Mouse (Mus musculus) spleen, adult 2 months (tissue): ENCODE measurements around the gene Heatr3. TPM values are rescaled to one million over a fixed set of nuclear protein-coding genes. Genes with fewer than 3 reads are reported as not detected.
A peak's percentile ranks its signal among the peaks of the same experiment; 100 is the strongest.
"Not testable (repeated sequence)": the region's sequence is repeated elsewhere in the genome, so short reads cannot be mapped to it uniquely, and the experiment has no call there.

Experiments
- DNase-seq, 2 experiments: peaks; one replicate each; pipeline versions ENCODE4 v3.0.0 to v3.0.0-alpha.2; 2012 to 2021; ENCODE audit warnings: low spot score in 2 of 2, low read depth in 1 of 2
- H3K27ac ChIP-seq: fragments of 200-500 bp; 2 replicates; pipeline ENCODE4 v1.5.1; 2012; ENCODE audit warnings: low read length, inconsistent platforms; ENCODE audit not compliant: insufficient read depth
- H3K27me3 ChIP-seq: fragments of 200-500 bp; 2 replicates; pipeline ENCODE4 v1.6.1; 2012; ENCODE audit warnings: mild to moderate bottlenecking, moderate library complexity, low read length, inconsistent platforms; ENCODE audit not compliant: control insufficient read depth, insufficient read depth
- H3K36me3 ChIP-seq: fragments of 200-500 bp; 2 replicates; pipeline ENCODE4 v1.6.1; 2012; ENCODE audit warnings: mild to moderate bottlenecking, low read length, inconsistent platforms; ENCODE audit not compliant: control insufficient read depth, insufficient read depth
- H3K4me1 ChIP-seq: fragments of 200-500 bp; 2 replicates; pipeline ENCODE4 v1.6.1; 2011; ENCODE audit warnings: inconsistent platforms; ENCODE audit not compliant: control insufficient read depth, insufficient read depth, insufficient read length
- H3K4me3 ChIP-seq: fragments of 200-500 bp; 2 replicates; pipeline ENCODE4 v1.5.1; 2011; ENCODE audit warnings: mild to moderate bottlenecking, inconsistent platforms; ENCODE audit not compliant: insufficient read depth, insufficient read length; ENCODE audit errors: extremely low read depth
- CTCF ChIP-seq: fragments of 200-500 bp; IDR thresholded peaks from 2 replicates; pipeline ENCODE4 v1.5.1; 2011; ENCODE audit warnings: mild to moderate bottlenecking, inconsistent platforms; ENCODE audit not compliant: insufficient read depth, insufficient read length, insufficient replicate concordance; ENCODE audit errors: extremely low read depth
- POLR2A ChIP-seq: fragments of 200-500 bp; IDR thresholded peaks from 2 replicates; pipeline ENCODE4 v1.6.1; 2011; ENCODE audit warnings: low read depth, low read length, inconsistent platforms
- WGBS: fragments of 180-500 bp; shearing (Covaris S2); methylation state at CpG from one replicate; pipeline ENCODE4 v1.1.7; 2018; 5-methylcytosine and 5-hydroxymethylcytosine counted together
- polyA plus RNA-seq: library from polyadenylated mRNA; depleted of rRNA; stranded (reverse); fragments of >200 nt; gene quantifications from 2 replicates; pipeline ENCODE4 v1.2.3, GENCODE M21; 2012; rRNA removed

Heatr3 gene
- polyA plus RNA-seq, 1 experiment: 8.9 TPM

DNA sequence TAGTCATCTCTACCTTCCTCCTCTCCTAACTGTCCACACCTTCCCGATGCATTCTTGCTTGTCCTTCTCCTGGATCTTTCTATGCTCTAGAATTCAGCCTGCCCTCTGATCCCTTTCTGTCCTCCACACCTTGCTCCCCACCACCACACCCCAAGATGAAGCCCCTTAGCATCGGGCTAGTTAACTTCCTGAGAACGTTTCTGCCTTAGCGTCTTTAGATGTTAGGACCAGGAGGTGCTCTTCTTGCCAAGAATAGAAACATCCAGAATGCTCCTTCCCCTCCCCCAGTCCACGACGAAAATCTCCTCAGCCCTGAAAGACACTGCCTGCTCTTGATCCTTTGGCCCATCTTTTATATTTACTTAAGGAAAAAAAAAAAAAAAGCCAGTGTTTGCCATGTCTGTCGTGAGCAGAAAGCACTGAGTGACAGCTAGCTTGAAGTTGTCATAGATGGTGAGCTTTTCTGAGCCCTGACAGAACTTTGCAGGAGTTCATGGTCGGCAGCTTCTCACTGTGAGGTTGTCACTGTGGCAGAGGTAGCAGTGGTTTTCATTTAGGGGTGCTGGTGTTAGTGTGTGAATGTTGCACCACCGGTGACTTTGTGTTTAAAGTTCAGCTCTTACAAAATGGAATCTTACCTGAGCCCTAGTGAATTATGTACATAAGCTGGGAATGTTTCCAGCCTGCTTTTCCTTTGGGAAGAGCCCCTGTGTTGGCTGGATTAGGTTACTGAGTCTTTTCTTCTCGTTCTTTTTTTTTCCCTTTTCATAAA is 63.3 kb downstream of the Heatr3 start:
- TF ChIP-seq POLR2A (no peak), CTCF (no peak)
- no peaks in the 10 kb centered on the region; the same call in 1 of the 2 replicates for H3K27me3 ChIP-seq
- H3K4me1 ChIP-seq: peaks cover 14% of the 10 kb centered on the region
- H3K27ac ChIP-seq: no peak overlapping the region
- peak overlapping the region; percentile 87; the same call in 1 of the 2 replicates for H3K4me3 ChIP-seq
- H3K36me3 ChIP-seq: 0 out of 2 replicates have a peak, but pooled peaks cover 2% of the 10 kb centered on the region
- DNase-seq: no peak
- WGBS: 20% methylated on average over 10 of the region's 10 CpGs

DNA sequence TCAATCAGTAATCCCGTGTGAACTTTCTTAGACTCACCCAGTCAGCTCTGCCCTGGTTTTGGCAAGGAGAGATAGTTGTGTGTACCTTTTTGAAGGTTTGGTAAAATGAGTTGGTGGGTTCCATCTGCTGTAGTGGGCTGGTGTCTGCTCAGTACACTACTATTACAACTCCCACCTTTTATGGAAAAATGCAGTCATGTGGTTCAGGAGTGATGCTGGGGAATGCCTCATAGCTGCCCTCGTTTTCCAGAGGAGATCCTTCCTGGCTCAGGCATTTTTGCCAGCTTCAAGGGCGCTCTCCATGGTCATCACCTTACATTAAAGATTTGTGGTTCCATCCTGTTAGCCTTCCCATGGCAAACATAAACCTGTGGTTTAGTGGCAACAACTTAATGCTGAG is 64.0 kb downstream of the Heatr3 start:
- Histone ChIP-seq H3K4me1 (peaks cover 14% of the 10 kb centered on the region), H3K4me3 (no peak overlapping the region), H3K27ac (no peak overlapping the region), H3K27me3 (no peaks in the 10 kb centered on the region; the same call in 1 of the 2 replicates), H3K36me3 (0 out of 2 replicates have a peak, but pooled peaks cover 2% of the 10 kb centered on the region)
- no peak for TF ChIP-seq CTCF
- no peak for TF ChIP-seq POLR2A
- no peak for DNase-seq
- 75% methylated on average over 3 of the region's 3 CpGs for WGBS

DNA sequence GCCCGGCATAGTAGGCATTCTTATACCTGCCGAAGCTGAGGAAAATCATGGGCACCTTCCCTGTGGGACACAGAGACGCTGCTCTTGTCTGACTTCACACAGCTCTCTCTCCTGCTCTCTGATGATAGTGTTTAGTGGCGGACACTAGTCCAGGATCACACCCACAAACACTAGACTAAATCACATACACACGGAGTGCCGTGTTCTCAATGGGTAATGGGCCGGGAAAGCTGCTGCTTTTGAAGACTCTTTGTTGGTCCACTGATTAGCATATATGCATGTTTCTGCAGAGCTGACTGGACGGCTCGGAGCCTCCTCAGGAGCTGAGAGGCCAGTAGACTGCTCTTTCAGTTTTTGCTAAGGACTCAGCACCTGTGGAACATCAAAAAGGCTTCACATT is 68.4 kb downstream of the Heatr3 start:
- WGBS: 96% methylated on average over 9 of the region's 9 CpGs
- H3K27me3 ChIP-seq: no peaks in the 10 kb centered on the region
- peaks cover 11% of the 10 kb centered on the region for H3K4me1 ChIP-seq
- H3K4me3 ChIP-seq: no peak overlapping the region
- TF ChIP-seq CTCF (no peak), POLR2A (no peak)
- no peak for DNase-seq
- no peak overlapping the region for H3K27ac ChIP-seq
- H3K36me3 ChIP-seq: 0 out of 2 replicates have a peak, but pooled peaks cover 2% of the 10 kb centered on the region

DNA sequence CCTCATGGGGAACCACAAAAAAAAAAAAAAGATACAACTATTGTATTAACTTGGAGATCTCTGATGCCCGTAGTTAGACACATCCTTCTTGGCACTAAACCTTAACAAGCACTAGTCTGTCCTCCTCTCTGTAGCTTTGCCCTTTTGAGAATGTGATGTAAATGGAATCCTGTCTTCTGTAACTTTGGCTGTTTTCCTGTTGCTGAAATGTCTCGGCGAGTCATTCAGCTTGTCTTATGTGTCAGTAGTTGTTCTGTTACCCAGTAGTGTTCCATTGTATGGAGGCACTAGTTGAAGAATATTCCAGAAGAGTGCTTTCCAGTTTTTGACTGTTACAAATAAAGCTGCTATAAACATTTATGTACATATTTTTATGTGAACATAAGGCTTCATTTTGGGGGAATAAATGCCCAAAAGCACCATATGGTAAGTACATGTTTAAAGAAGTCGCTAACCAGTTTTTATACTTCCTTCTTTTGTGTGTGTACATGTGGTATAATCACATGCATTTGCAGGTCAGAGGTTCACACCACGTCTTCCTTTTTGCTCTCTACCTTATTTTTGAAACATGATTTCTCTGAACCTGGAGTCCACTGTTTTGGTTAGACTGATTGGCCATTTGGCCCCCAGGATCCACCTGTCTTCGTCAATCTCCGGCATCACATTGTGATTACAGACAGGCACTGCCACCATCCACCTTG is 69.6 kb downstream of the Heatr3 start:
- no peak for DNase-seq

DNA sequence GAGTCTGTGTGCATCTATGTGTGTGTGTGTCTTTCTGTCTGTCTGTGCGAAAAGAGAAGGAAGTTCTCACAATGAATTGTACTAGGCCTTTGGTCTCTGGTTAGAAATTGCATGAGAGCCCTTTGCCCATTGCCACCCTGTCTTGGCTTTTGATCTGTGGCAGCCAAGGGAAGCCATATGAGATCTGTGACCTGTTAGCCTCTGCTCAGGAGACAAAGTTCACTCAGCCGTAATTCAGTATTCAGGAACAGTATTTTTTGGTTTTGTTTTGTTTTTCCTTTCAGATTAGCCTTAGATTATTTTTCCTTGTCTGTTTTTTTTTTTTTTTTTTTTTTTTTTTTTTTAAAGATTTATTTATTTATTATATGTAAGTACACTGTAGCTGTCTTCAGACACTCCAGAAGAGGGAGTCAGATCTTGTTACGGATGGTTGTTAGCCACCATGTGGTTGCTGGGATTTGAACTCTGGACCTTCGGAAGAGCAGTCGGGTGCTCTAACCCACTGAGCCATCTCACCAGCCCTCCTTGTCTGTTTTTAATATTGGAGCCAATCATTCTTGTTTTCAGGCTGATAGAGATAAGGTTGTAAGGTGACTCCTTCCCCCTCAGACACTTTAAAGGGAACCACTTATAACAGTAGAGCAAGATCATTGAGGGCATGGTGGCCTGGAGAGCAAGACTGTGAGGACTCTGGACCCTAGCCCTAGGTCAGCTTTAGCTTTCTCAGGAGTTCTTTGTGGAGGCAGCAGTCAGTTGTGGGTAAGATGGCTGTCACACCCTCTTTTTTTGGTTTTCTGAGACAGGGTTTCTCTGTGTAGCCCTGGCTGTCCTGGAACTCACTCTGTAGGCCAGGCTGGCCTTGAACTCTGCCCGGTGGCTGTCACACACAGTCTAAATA is 72.5 kb downstream of the Heatr3 start:
- H3K4me3 ChIP-seq, H3K27me3 ChIP-seq, H3K36me3 ChIP-seq, DNase-seq, H3K27ac ChIP-seq, H3K4me1 ChIP-seq: not testable (repeated sequence)
- 83% methylated on average over 5 of the region's 6 CpGs for WGBS

More for the DNA sequence above, 69.6 kb downstream of the Heatr3 start:
- TF ChIP-seq CTCF: no peak
- TF ChIP-seq POLR2A: no peak
- Histone ChIP-seq H3K36me3 (0 out of 2 replicates have a peak, but pooled peaks cover 2% of the 10 kb centered on the region), H3K27me3 (no peaks in the 10 kb centered on the region), H3K27ac (no peak overlapping the region), H3K4me3 (no peak overlapping the region), H3K4me1 (peaks cover 9% of the 10 kb centered on the region)
- WGBS: 64% methylated on average over 7 of the region's 7 CpGs

DNA sequence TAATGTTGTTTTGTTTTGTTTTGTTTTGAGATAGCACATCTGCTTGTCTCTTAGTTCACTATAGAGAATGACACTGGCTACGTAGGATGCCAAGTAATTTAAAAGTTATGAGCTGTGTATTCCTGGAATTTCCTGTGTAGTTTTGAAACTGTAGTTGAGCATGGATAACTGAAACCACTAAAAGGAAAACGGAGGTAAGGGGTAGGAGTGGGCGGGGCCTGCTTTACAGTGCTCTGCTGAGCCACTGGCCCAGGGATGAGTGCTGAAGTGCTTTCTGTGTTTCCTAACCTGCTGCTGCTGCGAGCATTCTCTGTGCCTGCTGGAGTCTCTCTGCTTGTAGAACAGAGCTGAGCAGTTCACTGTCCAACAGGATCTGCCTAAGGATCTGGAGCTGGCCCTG is 83.7 kb downstream of the Heatr3 start:
- Histone ChIP-seq H3K36me3 (0 out of 2 replicates have a peak, but pooled peaks cover 1% of the 10 kb centered on the region), H3K4me1 (peaks cover 5% of the 10 kb centered on the region), H3K4me3 (no peak overlapping the region), H3K27me3 (no peaks in the 10 kb centered on the region), H3K27ac (no peak overlapping the region)
- WGBS: 62% methylated on average over 4 of the region's 4 CpGs
- TF ChIP-seq CTCF (no peak), POLR2A (no peak)
- no peak for DNase-seq

Other genes starting within 250 kb of the Heatr3 start
- gene Zfp423, start 178.3 kb upstream of the Heatr3 start, polyA plus RNA-seq: 4.6 and 5.3 TPM in 2 replicates
- gene Cnep1r1, start 19.1 kb upstream of the Heatr3 start, polyA plus RNA-seq: 6.0 and 7.3 TPM in 2 replicates
- gene Tent4b, start 61.4 kb downstream of the Heatr3 start, polyA plus RNA-seq: 15.3 and 18.1 TPM in 2 replicates
- 76.9 and 98.6 TPM in 2 replicates for gene Adcy7, start 134.5 kb downstream of the Heatr3 start, polyA plus RNA-seq
- 9.2 and 13.0 TPM in 2 replicates for gene Brd7, start 224.3 kb downstream of the Heatr3 start, polyA plus RNA-seq